Mouse (Mus musculus): ENCODE measurements around the gene Itgad.
"Not testable (repeated sequence)": the region's sequence is repeated elsewhere in the genome, so short reads cannot be mapped to it uniquely, and the experiment has no call there.

Itgad gene

GRCm38 (mm10) chr7:128154076-128154475 is at the start of gene Itgad:
TSS of gene Itgad (plus strand) at chr7:128154376.
- DNase-seq: no peak

- no peak for DNase-seq
Measured at GRCm38 (mm10) chr7:128105246-128105645, 48.9 kb upstream of the Itgad start.

- no peak for DNase-seq
Measured at GRCm38 (mm10) chr7:128107462-128107861, 46.7 kb upstream of the Itgad start.

GRCm38 (mm10) chr7:128110314-128110713 is 43.9 kb upstream of the Itgad start:
- no peak for DNase-seq

- no peak for DNase-seq
Measured at GRCm38 (mm10) chr7:128112131-128112530, 42.0 kb upstream of the Itgad start.

- no peak for DNase-seq
Measured at GRCm38 (mm10) chr7:128114371-128115105, 39.6 kb upstream of the Itgad start.

- no peak for DNase-seq
Measured at GRCm38 (mm10) chr7:128115211-128115958, 38.8 kb upstream of the Itgad start.

GRCm38 (mm10) chr7:128116396-128116795 is 37.8 kb upstream of the Itgad start:
- no peak for DNase-seq

- DNase-seq: no peak
Measured at GRCm38 (mm10) chr7:128119726-128120490, 34.3 kb upstream of the Itgad start.

GRCm38 (mm10) chr7:128128741-128129720 is 25.1 kb upstream of the Itgad start, which contains the start of gene Itgax:
TSS of gene Itgax (plus strand) at chr7:128129547.
- no peak for DNase-seq

- DNase-seq: no peak
Measured at GRCm38 (mm10) chr7:128132148-128132547, 22.0 kb upstream of the Itgad start.

GRCm38 (mm10) chr7:128133596-128133995 is 20.6 kb upstream of the Itgad start:
- DNase-seq: no peak

GRCm38 (mm10) chr7:128136927-128137326 is 17.2 kb upstream of the Itgad start:
- no peak for DNase-seq

- DNase-seq: no peak
Measured at GRCm38 (mm10) chr7:128139611-128140010, 14.6 kb upstream of the Itgad start.

- DNase-seq: no peak
Measured at GRCm38 (mm10) chr7:128150970-128151369, 3.2 kb upstream of the Itgad start.

GRCm38 (mm10) chr7:128154924-128155323 is 748 bp downstream of the Itgad start:
- DNase-seq: no peak

GRCm38 (mm10) chr7:128158688-128159354 is 4.6 kb downstream of the Itgad start:
- not testable (repeated sequence) for DNase-seq

- DNase-seq: no peak
Measured at GRCm38 (mm10) chr7:128164001-128164400, 9.8 kb downstream of the Itgad start.

- no peak for DNase-seq
Measured at GRCm38 (mm10) chr7:128166391-128166790, 12.2 kb downstream of the Itgad start.

- DNase-seq: no peak
Measured at GRCm38 (mm10) chr7:128169996-128170395, 15.8 kb downstream of the Itgad start.

GRCm38 (mm10) chr7:128178385-128178784 is 24.2 kb downstream of the Itgad start:
- peak; percentile 50 for DNase-seq

GRCm38 (mm10) chr7:128180126-128180525 is 25.9 kb downstream of the Itgad start:
- no peak for DNase-seq

Data from right cerebral cortex, postnatal 25 days (tissue).